Mouse (Mus musculus): ENCODE measurements around the gene Nr4a3.

GRCm38 (mm10) chr4:48116191-48116590 lies 71.2 kb downstream of the Nr4a3 start:
- TF ChIP-seq MAFK (IDR thresholded peaks at IDR 0.05; ENCODE audit: borderline replicate concordance, low read depth, low read length) (no peak), SMC3 (IDR thresholded peaks at IDR 0.05; ENCODE audit: low read depth, low read length) (peak; percentile 81)

Measured in MEL (cell line).